Mouse (Mus musculus) ES-E14 (cell line): Measurements from ENCODE around the gene Lipc. TPM values are rescaled to one million over a fixed set of nuclear protein-coding genes. Genes with fewer than 3 reads are reported as not detected.

ENCODE experiments used
- DNase-seq: peaks from one replicate; pipeline ENCODE4 v3.0.0-alpha.2; 2013; ENCODE audit warnings: low read depth, low spot score
- H3K27ac ChIP-seq: 2 replicates; pipeline ENCODE4 v1.5.1; 2012; ENCODE audit warnings: low read depth, mild to moderate bottlenecking, low read length, moderate library complexity, mixed read lengths; ENCODE audit not compliant: poor library complexity, insufficient read depth, severe bottlenecking
- H3K36me3 ChIP-seq: 2 replicates; pipeline ENCODE4 v1.6.1; 2012; ENCODE audit warnings: mild to moderate bottlenecking, low read length, moderate library complexity, mixed read lengths; ENCODE audit not compliant: control insufficient read depth, poor library complexity, insufficient read depth, severe bottlenecking
- H3K4me1 ChIP-seq, 2 experiments: fragments of 150-350 bp in 1 of 2; sonication (generic) in 1 of 2; 2 replicates each; pipeline ENCODE4 v1.6.1; 2012; ENCODE audit warnings: low read length in 2 of 2, mild to moderate bottlenecking in 1 of 2, mixed read lengths in 1 of 2; ENCODE audit not compliant: control insufficient read depth in 2 of 2, insufficient read depth in 2 of 2, poor library complexity in 1 of 2
- H3K4me3 ChIP-seq, 2 experiments: fragments of 150-350 bp in 1 of 2; sonication (generic) in 1 of 2; 2 replicates each; pipeline ENCODE4 v1.5.1; 2012; ENCODE audit warnings: low read length in 2 of 2, low read depth in 1 of 2, mild to moderate bottlenecking in 1 of 2, mixed read lengths in 1 of 2; ENCODE audit not compliant: insufficient read depth in 1 of 2, poor library complexity in 1 of 2, severe bottlenecking in 1 of 2
- H3K9ac ChIP-seq: 2 replicates; pipeline ENCODE4 v1.6.1; 2012; ENCODE audit warnings: low read depth, mild to moderate bottlenecking, low read length, mixed read lengths; ENCODE audit not compliant: poor library complexity, insufficient read depth, severe bottlenecking
- H3K9me3 ChIP-seq: fragments of 150-350 bp; sonication (generic); 2 replicates; pipeline ENCODE4 v1.6.1; 2012; ENCODE audit warnings: low read depth, mild to moderate bottlenecking, low read length; ENCODE audit not compliant: control insufficient read depth, insufficient read depth
- CHD2 ChIP-seq: IDR thresholded peaks from 2 replicates; pipeline ENCODE4 v1.6.1; 2014; ENCODE audit warnings: mild to moderate bottlenecking, low read depth, low read length, inconsistent platforms
- HCFC1 ChIP-seq: IDR thresholded peaks from 2 replicates; pipeline ENCODE4 v1.6.1; 2012; ENCODE audit warnings: low read length, inconsistent platforms, borderline replicate concordance; ENCODE audit not compliant: insufficient read depth
- MAFK ChIP-seq: IDR thresholded peaks from 2 replicates; pipeline ENCODE4 v1.6.1; 2014; ENCODE audit warnings: mild to moderate bottlenecking, low read depth, low read length, inconsistent platforms; ENCODE audit not compliant: insufficient read depth
- ZC3H11A ChIP-seq: IDR thresholded peaks from 2 replicates; pipeline ENCODE4 v1.6.1; 2012; ENCODE audit warnings: low read depth, mild to moderate bottlenecking, inconsistent platforms, low read length, borderline replicate concordance
- ZNF384 ChIP-seq: IDR thresholded peaks from 2 replicates; pipeline ENCODE4 v1.6.1; 2012; ENCODE audit warnings: low read depth, low read length, inconsistent platforms
- in situ Hi-C, 2 experiments: fragments of 600-800 bp; cut with MboI; formaldehyde crosslinking; loops; one replicate each; pipeline ENCODE4 v1.15.1; 2025; ENCODE audit warnings: low sequenced_read_pairs in 2 of 2, inconsistent platforms in 1 of 2; ENCODE audit not compliant: unreplicated experiment in 2 of 2
- total RNA-seq: library from RNA; depleted of rRNA; stranded (reverse); fragments of 300-350 nt; gene quantifications from 2 replicates; pipeline ENCODE4 v1.2.3, GENCODE M21; 2012

The Lipc gene
- total RNA-seq, 1 experiment = 0.36 TPM

GRCm38 (mm10) chr9:70841426-70842215 is 110.4 kb downstream of the Lipc start:
- H3K9me3 ChIP-seq = no peaks in the 10 kb centered on the region
- H3K27ac ChIP-seq = no peak overlapping the region
- DNase-seq = no peak
- H3K4me3 ChIP-seq = no peak overlapping the region
- H3K4me1 ChIP-seq = peaks cover 0 to 3% of the 10 kb centered on the region in 2 experiments; a peak in 2 of 4 replicates
- in situ Hi-C loops = no loop called here
- no peak for TF ChIP-seq MAFK
- TF ChIP-seq HCFC1 = no peak
- no peak for TF ChIP-seq ZNF384
- no peak for TF ChIP-seq CHD2
- no peak for TF ChIP-seq ZC3H11A
- H3K36me3 ChIP-seq = no peaks in the 10 kb centered on the region
- H3K9ac ChIP-seq = no peak overlapping the region

- no peaks in the 10 kb centered on the region for H3K36me3 ChIP-seq
- H3K9ac ChIP-seq = no peak overlapping the region
- no peak overlapping the region for H3K27ac ChIP-seq
- no peaks in the 10 kb centered on the region for H3K9me3 ChIP-seq
- H3K4me1 ChIP-seq = peaks cover 0 to 3% of the 10 kb centered on the region in 2 experiments; a peak in 2 of 4 replicates
- DNase-seq = no peak
- TF ChIP-seq ZNF384 (no peak), ZC3H11A (no peak), CHD2 (no peak), MAFK (no peak), HCFC1 (no peak)
- H3K4me3 ChIP-seq = no peak overlapping the region
- in situ Hi-C loops = no loop called here
Observed at GRCm38 (mm10) chr9:70840861-70841341, 111.1 kb downstream of the Lipc start.

GRCm38 (mm10) chr9:70838132-70838911 is 113.7 kb downstream of the Lipc start:
- no peak overlapping the region for H3K27ac ChIP-seq
- no peak for DNase-seq
- in situ Hi-C loops = no loop called here
- peaks cover 0 to 8% of the 10 kb centered on the region in 2 experiments; a peak in 2 of 4 replicates for H3K4me1 ChIP-seq
- no peak for TF ChIP-seq ZC3H11A
- TF ChIP-seq ZNF384 = no peak
- TF ChIP-seq MAFK = no peak
- no peak for TF ChIP-seq CHD2
- no peak for TF ChIP-seq HCFC1
- H3K9me3 ChIP-seq = no peaks in the 10 kb centered on the region
- H3K4me3 ChIP-seq = no peak overlapping the region
- no peak overlapping the region for H3K9ac ChIP-seq
- H3K36me3 ChIP-seq = no peaks in the 10 kb centered on the region

GRCm38 (mm10) chr9:70834730-70835154 is 117.3 kb downstream of the Lipc start:
- DNase-seq = no peak
- Histone ChIP-seq H3K9me3 (no peaks in the 10 kb centered on the region), H3K4me3 (no peak overlapping the region), H3K36me3 (no peaks in the 10 kb centered on the region), H3K4me1 (peaks cover 0 to 5% of the 10 kb centered on the region in 2 experiments; a peak in 1 of 4 replicates), H3K9ac (no peak overlapping the region), H3K27ac (no peak overlapping the region)
- in situ Hi-C loops = no loop called here
- TF ChIP-seq MAFK (no peak), HCFC1 (no peak), ZC3H11A (no peak), CHD2 (no peak), ZNF384 (no peak)
